Mouse (Mus musculus): ENCODE measurements around the gene Gm17584.
"Not testable (repeated sequence)": the region's sequence is repeated elsewhere in the genome, so short reads cannot be mapped to it uniquely, and the experiment has no call there.

Gm17584 gene

DNA sequence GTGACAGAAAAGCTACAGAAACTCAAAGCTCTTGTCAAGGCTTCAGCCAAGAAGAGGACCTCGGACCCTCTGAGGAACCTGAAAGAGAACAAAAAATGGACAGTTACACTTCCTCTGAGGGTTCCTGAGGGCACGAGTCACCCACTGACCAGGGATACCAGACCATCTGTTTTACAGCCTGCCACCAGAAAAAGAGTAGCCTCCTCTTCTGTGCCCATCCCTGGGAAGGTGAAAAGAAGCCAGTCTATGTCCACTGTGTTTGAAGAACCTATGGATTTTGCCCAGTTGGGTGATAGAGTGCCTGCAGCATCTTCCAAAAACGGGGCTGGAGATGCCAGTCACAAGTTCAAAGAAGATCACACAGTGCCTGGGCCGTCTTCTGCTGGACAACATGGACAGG, at the start of gene Gm17584:
Gene Gm17584, plus strand, starts transcription at position 301 of the 400 bp plus-strand sequence.
- not testable (repeated sequence) for DNase-seq
